Mouse (Mus musculus): Measurements from ENCODE around the gene Serpine3. TPM values are rescaled to one million over a fixed set of nuclear protein-coding genes. Genes with fewer than 3 reads are reported as not detected.

The Serpine3 gene
- polyA plus RNA-seq, 1 experiment: not detected

DNA sequence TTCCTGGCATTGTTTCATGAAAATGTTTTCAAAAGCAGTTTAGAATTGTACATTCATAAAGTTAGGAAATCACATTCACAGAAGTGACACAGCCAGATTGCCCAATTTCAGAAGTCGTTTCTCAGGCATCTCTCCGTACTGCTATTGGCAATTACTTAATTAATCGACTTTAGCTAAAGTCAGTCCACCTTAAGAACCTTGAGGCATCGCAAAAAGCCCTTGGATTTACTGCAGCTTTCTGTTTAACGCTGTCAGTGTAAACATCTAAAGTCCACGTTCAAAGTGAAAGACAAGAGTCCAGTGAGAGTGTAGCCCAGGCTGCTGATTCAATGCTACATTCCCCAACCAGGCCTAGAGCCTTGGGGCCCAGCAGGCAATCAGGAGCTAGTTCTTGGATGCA, 1.1 kb upstream of the Serpine3 start:
- no peaks in the 10 kb centered on the region for H3K79me2 ChIP-seq (ENCODE audit: control insufficient read depth, insufficient read depth)
- no peak overlapping the region for H3K4me2 ChIP-seq (ENCODE audit: low read depth)
- H3K36me3 ChIP-seq (ENCODE audit: control insufficient read depth, insufficient read depth): no peaks in the 10 kb centered on the region
- no peaks in the 10 kb centered on the region for H3K27me3 ChIP-seq (ENCODE audit: control insufficient read depth, insufficient read depth, insufficient read length)
- TF ChIP-seq POLR2A (IDR thresholded peaks at IDR 0.05; ENCODE audit: insufficient read length, low read depth): no peak
- no peak for TF ChIP-seq TCF3 (IDR thresholded peaks at IDR 0.05; ENCODE audit: insufficient read length, low read depth)
- no peak for TF ChIP-seq TCF12 (IDR thresholded peaks at IDR 0.05; ENCODE audit: insufficient read depth, poor library complexity, severe bottlenecking)
- TF ChIP-seq MYOG (IDR thresholded peaks at IDR 0.05; ENCODE audit: control insufficient read depth in 1 of 3, insufficient read depth in 1 of 3, insufficient read length in 2 of 3, low read depth in 2 of 3): no peak
- no peak for TF ChIP-seq USF1 (IDR thresholded peaks at IDR 0.05; ENCODE audit: low read depth)
- H3K4me3 ChIP-seq: no peak overlapping the region
- H3ac ChIP-seq (ENCODE audit: control insufficient read depth, insufficient read length): no peak overlapping the region

DNA sequence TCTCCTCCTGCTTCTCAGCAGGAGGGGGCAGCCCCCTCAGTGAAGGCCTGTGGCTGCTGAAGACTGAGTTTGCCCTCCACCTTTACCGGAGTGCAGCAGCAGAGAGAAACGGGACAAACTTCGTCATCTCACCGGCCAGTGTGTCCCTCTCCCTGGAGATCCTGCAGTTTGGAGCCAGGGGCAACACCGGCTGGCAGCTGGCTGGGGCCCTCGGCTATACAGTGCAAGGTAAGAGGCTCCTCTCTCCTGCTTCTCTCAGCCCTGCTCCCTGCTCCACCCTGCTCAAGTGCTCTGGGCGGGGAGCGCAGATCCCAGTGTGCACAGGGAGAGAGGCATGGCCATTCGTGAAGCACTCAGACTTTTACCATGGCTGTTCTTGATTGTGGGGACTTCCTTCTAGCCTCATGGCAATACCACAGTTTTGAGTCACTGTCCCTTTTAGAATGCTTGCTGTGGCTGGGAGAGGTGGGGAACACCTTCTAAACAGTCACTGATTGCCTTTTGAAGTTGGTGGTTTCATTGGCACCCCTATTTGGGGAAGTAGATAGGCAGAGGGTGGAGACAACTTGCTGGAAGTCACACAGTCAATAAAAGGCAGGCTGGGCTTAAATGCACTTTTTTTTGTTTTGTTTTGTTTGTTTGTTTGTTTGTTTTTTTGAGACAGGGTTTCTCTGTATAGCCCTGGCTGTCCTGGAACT, 1.7 kb downstream of the Serpine3 start:
- Histone ChIP-seq H3K27me3 (ENCODE audit: control insufficient read depth, insufficient read depth, insufficient read length) (no peaks in the 10 kb centered on the region), H3K79me2 (ENCODE audit: control insufficient read depth, insufficient read depth) (no peaks in the 10 kb centered on the region), H3K4me3 (no peak overlapping the region), H3K4me2 (ENCODE audit: low read depth) (no peak overlapping the region), H3K36me3 (ENCODE audit: control insufficient read depth, insufficient read depth) (no peaks in the 10 kb centered on the region), H3ac (ENCODE audit: control insufficient read depth, insufficient read length) (no peak overlapping the region)
- TF ChIP-seq REST (IDR thresholded peaks at IDR 0.05; ENCODE audit: insufficient read depth, insufficient read length) (no peak), SRF (IDR thresholded peaks at IDR 0.05; ENCODE audit: control insufficient read depth, insufficient read length, low read depth) (no peak), USF1 (IDR thresholded peaks at IDR 0.05; ENCODE audit: low read depth) (no peak), MYOG (IDR thresholded peaks at IDR 0.05; ENCODE audit: control insufficient read depth in 1 of 3, insufficient read depth in 1 of 3, insufficient read length in 2 of 3, low read depth in 2 of 3) (no peak), CEBPB (IDR thresholded peaks at IDR 0.05; ENCODE audit: insufficient read depth, poor library complexity, severe bottlenecking) (no peak), TCF12 (IDR thresholded peaks at IDR 0.05; ENCODE audit: insufficient read depth, poor library complexity, severe bottlenecking) (no peak), POLR2A (IDR thresholded peaks at IDR 0.05; ENCODE audit: insufficient read length, low read depth) (no peak), MAX (IDR thresholded peaks at IDR 0.05; ENCODE audit: low read depth) (no peak)

DNA sequence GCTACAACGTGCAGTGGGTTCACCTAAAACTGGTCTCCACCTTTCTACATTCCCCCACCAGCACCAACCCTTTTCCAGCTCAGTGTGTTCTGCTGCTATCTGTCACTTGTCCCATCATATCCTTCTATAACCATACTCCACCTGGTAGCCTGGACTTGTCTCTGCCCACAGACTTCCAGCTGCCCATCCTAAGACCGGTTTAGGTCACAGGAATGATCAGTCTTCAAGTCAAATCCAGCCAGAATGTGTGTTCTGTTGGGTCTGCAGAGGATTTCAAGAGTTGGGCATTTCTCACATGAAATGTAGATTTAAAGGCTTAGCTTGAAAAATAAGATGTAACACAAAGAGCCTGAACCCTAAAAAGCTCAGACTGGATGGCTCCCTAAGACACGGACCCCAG, 10.2 kb downstream of the Serpine3 start:
- TF ChIP-seq TCF3 (IDR thresholded peaks at IDR 0.05; ENCODE audit: insufficient read length, low read depth) (no peak), MAX (IDR thresholded peaks at IDR 0.05; ENCODE audit: low read depth) (no peak), MYOG (IDR thresholded peaks at IDR 0.05; ENCODE audit: control insufficient read depth in 1 of 3, insufficient read depth in 1 of 3, insufficient read length in 2 of 3, low read depth in 2 of 3) (no peak)
- Histone ChIP-seq H3K36me3 (ENCODE audit: control insufficient read depth, insufficient read depth) (no peaks in the 10 kb centered on the region), H3K79me2 (ENCODE audit: control insufficient read depth, insufficient read depth) (no peaks in the 10 kb centered on the region), H3K4me2 (ENCODE audit: low read depth) (no peak overlapping the region), H3K4me3 (no peak overlapping the region), H3K27me3 (ENCODE audit: control insufficient read depth, insufficient read depth, insufficient read length) (no peaks in the 10 kb centered on the region), H3ac (ENCODE audit: control insufficient read depth, insufficient read length) (no peak overlapping the region)

DNA sequence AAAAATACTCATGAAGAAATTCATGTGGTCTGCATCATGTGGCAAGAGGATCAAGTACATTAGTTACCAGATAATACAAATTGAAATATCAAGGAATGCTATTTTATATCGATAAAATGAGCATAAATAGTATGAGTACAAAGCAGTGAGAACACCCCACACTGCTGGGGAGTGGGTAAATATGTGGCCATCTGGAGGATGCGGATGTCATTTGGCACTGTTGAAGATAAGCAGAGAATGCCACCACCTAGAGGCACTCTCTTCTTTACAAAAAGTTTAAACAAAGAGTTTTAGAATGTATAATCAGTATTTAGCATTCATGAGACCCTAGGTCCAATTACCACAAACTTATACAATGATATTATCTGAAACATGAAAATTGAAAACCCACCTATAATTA, 54.7 kb downstream of the Serpine3 start:
- Histone ChIP-seq H3K79me2 (ENCODE audit: control insufficient read depth, insufficient read depth) (peaks cover 19% of the 10 kb centered on the region), H3K4me3 (no peak overlapping the region), H3K36me3 (ENCODE audit: control insufficient read depth, insufficient read depth) (peaks cover 42% of the 10 kb centered on the region), H3ac (ENCODE audit: control insufficient read depth, insufficient read length) (no peak overlapping the region), H3K4me2 (ENCODE audit: low read depth) (no peak overlapping the region), H3K27me3 (ENCODE audit: control insufficient read depth, insufficient read depth, insufficient read length) (no peaks in the 10 kb centered on the region)
- TF ChIP-seq CEBPB (IDR thresholded peaks at IDR 0.05; ENCODE audit: insufficient read depth, poor library complexity, severe bottlenecking) (no peak), TCF12 (IDR thresholded peaks at IDR 0.05; ENCODE audit: insufficient read depth, poor library complexity, severe bottlenecking) (no peak), REST (IDR thresholded peaks at IDR 0.05; ENCODE audit: insufficient read depth, insufficient read length) (no peak), E2F4 (IDR thresholded peaks at IDR 0.05; ENCODE audit: insufficient read depth) (no peak), MYOG (IDR thresholded peaks at IDR 0.05; ENCODE audit: control insufficient read depth in 1 of 3, insufficient read depth in 1 of 3, insufficient read length in 2 of 3, low read depth in 2 of 3) (no peak), POLR2AphosphoS2 (IDR thresholded peaks at IDR 0.05; ENCODE audit: insufficient read length, low read depth) (no peak), TCF3 (IDR thresholded peaks at IDR 0.05; ENCODE audit: insufficient read length, low read depth) (no peak), SRF (IDR thresholded peaks at IDR 0.05; ENCODE audit: control insufficient read depth, insufficient read length, low read depth) (no peak), USF1 (IDR thresholded peaks at IDR 0.05; ENCODE audit: low read depth) (no peak), MAX (IDR thresholded peaks at IDR 0.05; ENCODE audit: low read depth) (no peak), MYOD1 (IDR thresholded peaks at IDR 0.05; ENCODE audit: control insufficient read depth in 1 of 3, insufficient read length in 2 of 3, low read depth in 2 of 3) (no peak), POLR2A (IDR thresholded peaks at IDR 0.05; ENCODE audit: insufficient read length, low read depth) (no peak)

DNA sequence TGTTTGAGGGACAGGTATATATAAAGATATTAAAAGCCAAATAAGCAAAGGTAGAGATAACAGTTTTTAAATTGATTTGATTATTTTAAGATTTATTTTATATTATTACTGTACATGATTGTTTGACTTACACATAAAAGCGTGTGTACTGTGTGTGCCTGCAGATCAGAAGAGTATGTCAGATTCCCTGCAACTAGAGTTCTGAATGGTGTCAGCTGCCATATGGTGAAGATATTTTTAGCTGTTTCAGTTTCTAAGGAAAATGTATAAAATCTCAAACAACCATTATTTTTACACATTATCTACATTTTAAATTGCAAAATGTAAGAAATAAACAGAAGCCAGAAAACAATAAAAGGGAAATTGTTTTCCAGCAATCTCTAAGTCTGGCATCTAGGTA, 58.2 kb downstream of the Serpine3 start:
- no peak overlapping the region for H3K4me2 ChIP-seq (ENCODE audit: low read depth)

More for the DNA sequence above, 58.2 kb downstream of the Serpine3 start:
- H3ac ChIP-seq (ENCODE audit: control insufficient read depth, insufficient read length): no peak overlapping the region
- peaks cover 22% of the 10 kb centered on the region for H3K36me3 ChIP-seq (ENCODE audit: control insufficient read depth, insufficient read depth)
- peaks cover 34% of the 10 kb centered on the region for H3K79me2 ChIP-seq (ENCODE audit: control insufficient read depth, insufficient read depth)
- TF ChIP-seq SRF (IDR thresholded peaks at IDR 0.05; ENCODE audit: control insufficient read depth, insufficient read length, low read depth) (no peak), POLR2AphosphoS2 (IDR thresholded peaks at IDR 0.05; ENCODE audit: insufficient read length, low read depth) (no peak), E2F4 (IDR thresholded peaks at IDR 0.05; ENCODE audit: insufficient read depth) (no peak), MYOD1 (IDR thresholded peaks at IDR 0.05; ENCODE audit: control insufficient read depth in 1 of 3, insufficient read length in 2 of 3, low read depth in 2 of 3) (no peak), USF1 (IDR thresholded peaks at IDR 0.05; ENCODE audit: low read depth) (no peak), REST (IDR thresholded peaks at IDR 0.05; ENCODE audit: insufficient read depth, insufficient read length) (no peak)
- no peak overlapping the region for H3K4me3 ChIP-seq
- no peaks in the 10 kb centered on the region for H3K27me3 ChIP-seq (ENCODE audit: control insufficient read depth, insufficient read depth, insufficient read length)

All from myocyte (in vitro differentiated cells).